Mouse (Mus musculus): ENCODE results near the gene Primpol.
A peak's percentile ranks its signal among the peaks of the same experiment; 100 is the strongest.

The Primpol gene

DNA sequence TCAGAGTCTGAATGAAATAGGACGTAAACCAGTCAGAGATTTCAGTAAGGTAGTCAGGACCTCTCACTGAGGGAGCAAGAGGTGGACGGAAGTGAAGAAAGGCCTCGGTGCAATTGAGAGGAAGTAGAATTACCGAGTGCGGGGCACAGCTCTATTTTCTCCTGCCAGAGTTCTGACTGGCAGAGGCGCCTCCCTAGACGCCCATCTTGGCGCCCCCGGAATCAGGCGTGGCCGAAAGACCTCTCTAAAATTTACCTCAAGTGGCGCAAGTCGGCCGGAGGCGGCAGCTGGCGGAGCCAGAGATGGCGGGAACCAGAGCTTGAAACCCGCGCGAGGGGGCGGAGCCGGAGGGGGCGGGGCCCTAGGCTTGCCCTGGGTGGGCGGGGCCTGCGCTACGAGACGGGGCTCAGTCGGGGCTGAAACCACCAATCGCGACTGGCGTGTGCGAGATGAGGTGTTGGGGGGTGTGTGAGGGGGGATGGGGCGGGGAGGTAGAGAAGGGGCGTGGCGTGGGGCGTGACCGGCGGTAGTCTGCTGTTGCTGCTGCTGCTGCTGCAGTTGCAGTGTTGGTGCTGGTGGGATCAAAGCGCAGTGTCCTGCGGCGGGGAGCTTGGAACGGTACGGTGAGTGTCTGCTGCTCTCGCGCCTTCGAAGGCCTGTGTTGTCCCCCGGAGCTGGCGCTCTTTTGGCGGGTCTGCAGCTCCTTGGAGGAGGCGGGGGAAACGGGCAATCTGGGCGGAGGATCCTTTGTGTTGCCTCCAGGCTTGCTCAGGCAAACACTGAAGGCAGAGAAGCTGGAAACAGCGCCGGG lies at the start of gene Primpol, which contains the start of gene Casp3:
Primpol (minus strand) TSS at position 334 of the 811 bp plus-strand sequence.
Casp3 (plus strand) TSS at position 413 of the 811 bp plus-strand sequence.
- DNase-seq = peak; percentile 93

DNA sequence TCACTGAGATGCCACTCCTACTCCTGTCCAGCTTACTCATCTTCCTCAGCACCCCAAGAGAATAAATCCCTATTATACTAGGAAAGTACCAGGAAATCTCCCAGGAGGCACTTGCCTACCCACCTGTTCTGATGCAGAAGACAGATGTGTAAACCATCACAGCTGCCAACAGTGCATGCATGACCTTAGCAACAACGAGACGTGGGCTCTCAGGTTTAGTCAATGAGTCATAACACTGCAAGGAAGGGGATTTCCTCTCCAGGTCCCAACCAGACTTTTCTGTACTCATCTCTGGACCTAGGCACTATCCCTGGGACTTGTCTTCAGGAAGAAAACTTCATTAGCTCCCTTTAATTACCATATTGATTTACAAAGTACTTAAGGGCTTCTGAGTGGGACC lies 38.9 kb upstream of the Primpol start:
- no peak for DNase-seq

DNA sequence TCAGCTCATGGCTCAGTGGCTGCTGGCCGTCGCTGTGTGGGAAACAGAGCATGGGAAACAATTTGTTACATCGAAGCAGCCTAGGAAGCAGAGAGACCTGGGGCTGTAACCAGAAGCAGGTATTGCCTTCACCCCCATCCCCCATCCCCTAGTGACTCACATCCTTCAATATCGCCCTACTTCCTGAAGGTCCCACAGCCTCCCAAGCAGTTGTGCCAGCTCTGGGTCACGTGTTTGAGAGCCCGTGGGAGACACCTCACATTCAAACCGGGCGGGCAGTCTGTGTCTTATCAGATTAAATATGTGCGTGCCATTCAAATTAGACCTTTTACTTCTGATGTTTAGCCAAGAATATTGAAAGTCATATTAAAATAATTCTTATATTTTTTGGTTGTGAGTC lies 34.9 kb upstream of the Primpol start:
- DNase-seq = no peak

DNA sequence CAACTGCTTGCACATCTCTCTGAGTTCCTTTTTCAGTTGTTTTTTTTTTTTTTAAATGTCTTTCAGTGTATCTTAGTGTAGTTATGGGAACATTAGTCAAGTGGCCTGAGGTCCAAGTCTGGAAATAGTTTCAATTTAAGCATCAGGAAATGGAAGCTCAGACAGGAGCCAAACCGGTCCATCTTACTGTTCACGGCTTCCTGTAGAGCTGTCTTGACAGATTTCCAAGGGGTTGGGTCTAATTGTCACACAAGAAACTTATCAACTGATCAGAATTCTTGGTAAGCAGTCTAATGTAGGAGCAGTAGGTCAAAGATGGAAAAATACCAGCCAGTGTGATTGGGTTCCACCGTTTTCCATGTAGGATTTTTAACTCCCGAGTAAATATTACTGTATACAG lies 31.4 kb upstream of the Primpol start:
- DNase-seq = no peak

DNA sequence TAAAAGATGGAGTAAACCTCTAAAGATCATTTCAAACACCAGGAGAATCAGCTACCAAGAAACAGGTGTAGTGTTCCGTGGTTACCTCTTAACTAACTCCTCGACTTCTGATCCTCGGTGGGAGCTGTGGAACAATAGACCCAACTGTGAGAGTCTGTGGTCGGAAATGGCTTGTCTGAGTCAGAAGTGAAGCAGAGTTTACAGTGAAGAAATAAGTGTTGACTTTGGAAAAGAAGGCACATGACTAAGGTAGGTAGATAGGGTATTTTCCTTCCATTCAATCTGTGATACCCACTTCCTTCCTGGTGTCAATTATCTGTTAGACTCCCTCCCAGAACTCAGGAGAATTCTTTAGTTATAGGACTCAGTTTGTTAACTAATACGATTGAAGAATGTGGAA lies 24.3 kb upstream of the Primpol start:
- no peak for DNase-seq

DNA sequence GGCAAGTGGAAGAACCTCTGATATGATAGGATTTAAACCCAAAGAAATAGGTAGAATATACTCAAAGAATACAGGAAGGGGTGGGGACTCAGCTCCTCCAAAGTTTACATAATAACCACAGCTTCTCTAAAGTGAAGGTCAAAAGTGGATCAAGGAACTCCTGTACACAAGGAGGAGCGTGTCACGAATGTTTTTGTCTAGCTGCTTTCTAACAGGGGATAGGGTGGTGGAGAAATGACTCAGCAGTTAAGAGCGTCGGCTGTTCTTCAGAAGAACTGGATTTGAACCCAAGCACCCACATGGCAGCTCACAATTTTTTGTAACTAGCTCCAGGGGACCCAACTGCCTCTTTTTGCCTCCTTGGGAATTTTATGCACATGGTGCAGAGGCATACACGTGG lies 22.8 kb upstream of the Primpol start:
- DNase-seq = no peak

DNA sequence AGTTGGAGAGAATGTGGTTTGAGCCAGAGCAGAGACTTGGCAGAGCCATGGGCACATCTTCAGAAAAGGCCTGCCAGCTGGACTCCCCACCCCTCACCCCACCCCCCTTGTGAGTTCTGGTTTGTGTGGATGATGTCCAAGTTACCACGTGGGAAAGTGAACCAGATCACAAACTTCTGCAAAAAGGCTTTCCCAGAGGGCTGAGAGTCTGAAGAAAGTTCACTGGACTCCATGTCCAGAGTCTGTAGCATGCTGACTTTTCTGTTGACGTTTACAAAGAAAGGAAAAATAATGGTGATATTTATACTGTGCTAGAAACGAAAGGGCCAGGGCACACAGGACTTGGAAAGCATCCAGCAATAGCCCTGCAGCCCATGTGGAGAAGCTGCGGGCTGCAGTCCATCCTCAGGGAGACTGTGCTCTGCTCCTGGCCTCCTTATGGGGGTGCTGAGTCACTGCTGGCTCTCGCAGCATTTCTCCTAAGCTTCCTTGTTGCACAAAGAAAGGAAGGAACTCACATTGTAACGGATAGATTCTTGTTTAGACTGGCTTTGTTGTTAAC lies 22.1 kb upstream of the Primpol start:
- DNase-seq = peak; percentile 22

DNA sequence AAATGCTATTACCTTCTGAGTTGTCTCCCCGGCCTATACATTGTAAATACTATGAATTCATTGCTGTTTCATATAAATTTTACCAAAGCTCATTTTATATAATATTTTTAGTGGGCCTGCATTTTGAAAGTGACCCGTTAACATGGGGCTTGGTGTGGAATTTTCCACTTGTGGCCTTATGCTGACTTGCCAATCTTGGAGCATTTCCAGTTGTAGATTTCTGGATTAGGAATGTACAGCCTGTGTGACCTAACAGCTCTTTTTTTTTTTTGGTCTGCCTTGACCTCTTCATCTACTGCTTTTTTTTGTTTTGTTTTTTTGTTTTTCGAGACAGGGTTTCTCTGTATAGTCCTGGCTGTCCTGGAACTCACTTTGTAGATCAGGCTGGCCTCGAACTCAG lies 13.9 kb upstream of the Primpol start:
- no peak for DNase-seq

DNA sequence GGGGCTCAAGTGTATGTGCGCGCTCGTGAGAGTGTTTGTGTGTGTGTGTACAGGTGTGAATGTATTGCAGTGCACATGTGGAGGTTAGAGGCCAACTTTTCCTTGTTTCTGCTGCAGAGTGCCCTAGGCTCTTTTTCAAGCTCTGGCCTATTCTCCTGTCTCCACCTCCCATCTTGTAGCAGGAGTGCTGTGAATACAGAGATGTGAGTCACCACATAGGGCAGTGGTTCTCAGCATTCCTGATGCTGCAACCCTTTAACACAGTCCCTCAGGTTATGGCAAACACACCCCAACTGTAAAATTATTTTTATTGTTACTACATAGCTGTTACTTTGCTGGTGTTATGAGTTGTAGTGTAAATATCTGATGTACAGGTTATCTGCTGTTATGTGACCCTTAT lies 13.4 kb upstream of the Primpol start:
- no peak for DNase-seq

DNA sequence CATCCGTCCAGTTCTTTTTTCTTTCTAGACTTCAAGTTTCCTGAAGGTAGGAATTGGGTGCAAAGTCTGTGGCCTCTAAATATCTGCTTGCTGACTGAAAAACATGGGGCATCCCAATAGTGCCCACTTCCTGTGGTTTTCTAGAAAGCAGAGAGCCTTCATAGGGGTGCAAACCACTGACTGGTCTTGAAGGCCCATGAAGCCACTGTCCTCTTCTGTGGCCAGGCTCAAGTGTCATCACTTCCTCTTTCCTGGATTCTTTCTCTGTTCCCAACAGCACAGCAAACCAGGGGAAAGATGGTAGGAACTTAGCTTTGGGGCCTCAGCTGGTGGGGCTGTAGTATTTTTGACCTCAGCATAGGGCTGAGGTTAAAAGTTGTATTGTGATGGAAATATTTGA lies 11.6 kb upstream of the Primpol start:
- DNase-seq = no peak

DNA sequence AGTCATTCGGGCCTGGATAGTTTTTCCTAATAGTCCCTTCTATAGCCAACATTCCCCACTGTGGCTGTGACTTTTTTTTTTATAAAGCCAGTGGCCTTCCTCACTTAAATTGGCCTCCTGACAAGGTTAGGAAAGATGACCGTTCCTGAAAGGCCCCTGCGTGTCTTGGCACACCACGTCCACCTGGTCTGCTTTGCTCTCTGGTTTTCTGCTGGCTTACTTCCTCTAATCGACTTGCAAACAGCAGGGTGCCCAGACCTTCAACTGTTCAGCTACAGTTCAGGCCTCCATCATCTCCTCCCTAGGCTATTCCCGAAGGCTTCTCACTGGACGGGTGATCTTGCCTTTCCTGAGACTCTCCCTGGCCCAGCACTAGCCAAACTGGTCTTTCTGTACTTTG lies 10.9 kb upstream of the Primpol start:
- no peak for DNase-seq

DNA sequence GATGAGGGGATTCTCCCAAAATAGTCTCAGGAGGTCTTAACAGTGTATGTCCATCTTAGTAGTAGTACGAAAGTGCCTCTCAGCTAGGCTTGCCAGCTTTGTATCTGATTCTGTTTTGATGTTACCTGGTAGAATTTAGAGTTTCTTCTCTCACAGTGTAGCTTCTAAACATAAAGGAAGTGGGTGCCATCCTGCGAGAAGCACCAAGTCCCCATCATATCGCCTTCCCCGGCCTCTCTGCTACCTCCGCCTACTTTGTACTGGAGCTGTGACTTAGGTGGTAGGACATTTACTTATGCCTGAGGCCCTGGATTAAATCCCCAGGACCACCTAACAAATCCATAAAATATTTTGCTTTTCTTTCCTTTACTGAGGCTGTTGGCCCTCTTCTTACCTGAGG lies 9.6 kb upstream of the Primpol start:
- no peak for DNase-seq

DNA sequence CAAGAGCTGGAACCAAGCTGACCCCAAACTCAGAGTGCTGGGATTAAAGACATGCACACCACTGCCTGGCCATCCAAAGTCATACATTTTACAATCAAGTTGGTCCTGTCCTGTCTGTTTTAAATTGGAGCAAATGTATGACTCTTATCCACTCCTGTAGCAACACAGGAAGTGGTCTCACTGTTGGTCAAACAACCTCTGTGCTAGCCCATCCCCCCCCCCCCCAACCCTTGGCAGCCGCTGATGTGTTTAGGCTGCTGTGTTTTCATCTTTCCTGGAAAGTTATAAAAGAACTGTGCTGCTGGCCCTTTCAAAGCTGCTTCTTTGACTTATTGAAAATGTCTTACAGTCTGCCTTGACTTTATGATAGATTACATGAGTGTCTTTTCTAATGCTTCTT lies 8.2 kb upstream of the Primpol start:
- DNase-seq = no peak

DNA sequence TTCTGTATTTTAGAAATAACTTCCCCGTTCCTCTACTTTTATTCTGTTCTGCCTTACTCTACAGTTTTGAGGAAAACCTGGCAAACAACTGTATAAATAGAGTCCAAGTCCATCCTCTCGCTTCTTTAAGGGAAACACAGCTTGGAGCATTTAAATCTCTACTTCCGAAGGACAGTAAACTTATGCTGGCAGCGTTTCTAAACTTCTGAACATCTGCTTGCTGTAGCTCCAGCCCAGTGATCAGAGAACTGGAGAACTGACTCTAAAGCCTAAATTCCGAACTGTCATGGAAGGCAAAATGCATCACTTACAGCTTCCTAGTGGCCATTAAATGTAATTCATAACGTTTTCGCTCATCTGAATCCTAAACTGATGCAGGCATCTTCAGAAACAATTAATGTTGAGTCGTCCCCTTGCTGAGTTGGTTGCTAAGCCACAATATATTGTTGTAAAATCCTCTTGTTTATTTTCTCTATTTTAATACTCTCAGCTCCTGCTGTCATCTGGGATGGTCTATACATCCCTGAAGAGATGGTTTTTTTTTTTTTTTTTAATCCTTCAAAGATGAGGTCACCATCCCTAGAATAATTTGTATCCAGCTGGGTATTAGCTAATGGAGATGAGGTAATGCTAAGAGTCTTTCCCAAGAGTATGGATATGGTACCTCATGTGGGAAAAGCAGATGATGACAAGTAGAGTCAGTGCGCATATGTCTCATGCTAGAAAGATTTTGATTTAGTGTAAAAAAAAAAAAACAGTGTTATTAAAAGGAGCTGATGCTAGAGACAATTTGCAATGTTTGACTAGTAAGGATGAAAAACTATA lies 5.6 kb upstream of the Primpol start:
- no peak for DNase-seq

DNA sequence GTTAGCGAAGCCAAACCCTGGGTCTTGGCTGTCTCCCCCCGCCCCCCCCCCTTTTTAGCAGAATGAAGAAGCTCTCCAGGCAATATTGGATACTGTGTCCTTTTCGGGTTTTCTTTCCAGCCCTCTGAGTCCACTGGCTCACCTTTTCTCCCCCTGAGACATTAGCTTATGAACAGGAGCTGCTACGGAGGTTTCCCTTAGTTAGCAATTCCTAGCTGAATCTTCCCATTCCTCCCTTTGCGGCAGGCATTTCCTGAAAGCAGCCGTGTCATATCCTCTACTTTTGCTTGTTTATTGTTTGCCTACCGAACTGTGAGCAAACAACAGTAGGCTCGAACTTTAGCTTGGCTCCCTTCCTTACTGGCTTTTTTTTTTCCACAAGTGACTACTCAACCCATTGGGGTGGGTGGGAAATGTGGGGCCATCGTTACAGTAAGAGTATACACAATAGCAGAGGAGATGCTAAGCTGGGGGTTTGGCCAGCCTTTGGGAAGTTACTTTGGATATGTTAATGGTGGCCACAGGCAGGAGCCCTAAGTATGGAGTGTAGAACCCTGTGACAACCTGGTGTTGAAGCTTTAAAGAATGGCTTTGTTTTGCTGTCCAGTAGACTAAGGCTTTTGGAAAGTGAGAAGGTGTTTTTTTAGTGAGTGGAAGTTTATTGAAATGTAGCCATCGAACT lies 1.8 kb upstream of the Primpol start:
- no peak for DNase-seq

DNA sequence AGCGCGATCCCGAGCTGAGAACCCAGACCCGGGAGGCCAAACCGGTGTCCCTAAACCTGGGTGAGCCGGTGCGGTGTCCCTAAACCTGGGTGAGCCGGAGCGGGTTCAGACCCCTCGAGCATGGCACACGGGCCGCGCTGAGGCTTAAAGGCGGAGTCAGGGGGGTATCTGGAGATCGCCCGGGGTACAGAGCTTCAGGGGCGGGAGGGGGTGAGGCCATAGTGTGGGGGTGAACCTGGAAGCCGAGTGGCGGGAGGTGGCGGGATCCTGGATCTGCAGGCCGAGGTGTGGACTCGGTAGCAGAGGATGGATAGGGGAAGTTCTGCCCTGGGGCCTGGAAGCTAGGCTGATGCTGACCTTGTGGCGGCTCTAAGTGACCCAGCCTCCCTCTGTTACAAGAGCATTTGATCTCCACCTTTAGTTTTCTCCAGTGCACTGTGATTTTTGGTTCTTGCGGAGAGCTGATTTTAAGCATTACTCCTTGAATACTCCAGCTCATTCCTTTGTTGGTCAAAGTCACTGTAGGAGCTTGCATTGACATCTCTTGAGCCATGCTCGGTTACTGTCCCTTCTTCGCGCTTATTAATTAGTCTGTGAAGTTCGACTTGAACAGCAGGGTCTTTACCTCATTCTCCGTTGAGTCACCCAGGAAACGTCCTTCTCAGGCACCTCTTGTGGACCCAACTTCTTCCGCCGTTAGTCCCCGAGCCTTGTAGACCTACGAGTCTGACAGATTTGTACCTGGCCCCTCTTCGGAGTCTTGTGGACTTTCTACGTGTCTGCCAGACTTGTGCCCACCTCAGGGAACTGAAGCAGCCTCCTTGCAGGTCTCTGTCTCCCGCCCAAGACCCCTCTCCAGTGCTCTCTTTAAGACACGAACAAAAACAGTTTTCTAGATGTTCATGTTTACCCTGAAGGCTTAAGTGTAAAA lies 943 bp upstream of the Primpol start:
- DNase-seq = no peak

DNA sequence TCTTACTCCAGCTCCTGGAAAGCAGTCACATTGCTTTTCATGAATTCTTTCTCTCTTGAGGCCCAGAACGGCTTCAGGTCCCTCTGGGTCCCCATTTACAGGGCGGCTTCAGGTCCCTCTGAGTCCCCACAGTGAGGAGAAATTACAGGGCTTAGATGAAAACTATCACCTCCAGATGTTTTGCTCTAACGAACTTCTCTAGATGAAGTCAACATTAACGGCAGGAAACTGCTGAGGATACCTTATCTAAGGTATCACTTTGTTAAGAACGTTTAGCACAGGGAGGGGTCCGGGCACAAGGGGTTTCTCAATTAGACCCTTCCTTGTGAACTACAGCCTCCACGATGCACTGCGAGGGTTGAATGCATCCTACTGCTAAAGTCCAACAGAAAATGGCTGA lies 1.1 kb downstream of the Primpol start:
- no peak for DNase-seq

DNA sequence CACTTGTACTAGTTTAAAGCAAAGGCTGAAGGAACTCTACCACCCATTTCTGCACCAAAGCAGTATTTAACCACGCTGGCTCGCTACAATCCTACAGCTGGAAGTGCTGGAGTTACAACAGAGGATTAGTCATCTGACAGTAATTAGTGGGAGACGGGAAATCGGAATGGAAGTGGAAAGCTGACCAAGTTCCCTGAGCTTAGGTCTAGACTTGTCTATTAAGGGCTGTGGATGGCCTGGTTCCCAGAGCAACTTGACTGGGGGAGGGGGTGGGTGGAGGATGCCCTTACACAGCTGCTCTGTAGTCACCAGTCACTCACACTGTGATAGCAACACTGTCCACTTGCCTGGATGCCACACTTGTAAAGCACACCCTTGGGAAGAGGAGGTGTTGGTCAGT lies 3.6 kb downstream of the Primpol start:
- DNase-seq = no peak

DNA sequence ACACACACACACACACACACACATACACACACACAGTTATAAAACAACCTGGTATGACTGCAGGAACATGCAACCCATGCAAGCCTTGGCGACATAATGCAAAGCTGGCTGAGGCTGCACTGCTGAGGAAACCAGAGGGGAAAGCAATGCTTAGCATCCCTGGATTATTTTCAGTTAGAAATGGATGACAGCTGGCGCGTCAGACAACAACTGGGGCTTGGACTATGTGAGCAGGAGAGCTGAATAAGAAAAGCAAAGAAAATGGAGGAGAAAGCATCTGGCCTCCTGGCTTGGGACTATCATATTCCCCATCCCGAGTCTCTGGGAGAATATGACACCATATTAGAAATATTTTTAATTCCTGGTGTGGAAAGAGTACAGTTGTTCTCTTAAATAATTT lies 4.1 kb downstream of the Primpol start:
- DNase-seq = peak; percentile 8

DNA sequence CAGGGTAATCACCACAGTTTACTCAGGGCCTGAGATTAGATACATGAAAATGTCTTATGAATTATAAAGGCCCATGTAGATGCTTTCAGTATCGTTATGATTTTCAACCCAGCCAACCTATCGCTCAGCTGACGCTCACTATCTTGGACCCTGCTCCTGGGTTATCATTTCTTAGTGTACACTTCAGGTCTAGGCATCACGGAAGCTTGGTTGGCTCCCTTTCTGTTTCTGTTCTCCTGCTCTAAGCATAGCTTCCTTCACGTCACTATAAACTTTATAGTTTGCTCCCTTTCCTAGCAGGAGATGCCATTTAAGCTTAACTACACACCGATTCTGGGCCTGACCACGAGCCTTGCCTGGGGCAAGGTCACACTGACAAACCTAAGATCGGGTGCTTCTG lies 5.5 kb downstream of the Primpol start:
- no peak for DNase-seq

DNA sequence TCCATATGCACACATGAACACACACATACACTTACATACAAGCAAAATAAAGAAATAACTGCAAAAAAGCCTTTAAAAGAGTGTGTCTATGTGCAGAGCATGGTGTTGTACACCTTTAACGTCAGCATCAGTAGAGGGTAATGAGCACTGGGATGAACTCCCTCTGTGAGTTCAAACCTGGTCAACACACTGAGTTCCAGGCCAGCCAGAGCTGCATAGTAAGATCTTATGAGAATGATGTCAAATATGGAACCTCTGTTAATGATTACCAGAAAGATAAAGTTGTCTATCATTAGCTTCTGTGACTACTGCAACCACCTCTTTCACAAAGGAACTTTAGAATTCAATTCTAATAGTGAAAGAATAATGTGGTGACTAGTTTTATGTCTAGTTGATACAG lies 10.1 kb downstream of the Primpol start:
- no peak for DNase-seq

DNA sequence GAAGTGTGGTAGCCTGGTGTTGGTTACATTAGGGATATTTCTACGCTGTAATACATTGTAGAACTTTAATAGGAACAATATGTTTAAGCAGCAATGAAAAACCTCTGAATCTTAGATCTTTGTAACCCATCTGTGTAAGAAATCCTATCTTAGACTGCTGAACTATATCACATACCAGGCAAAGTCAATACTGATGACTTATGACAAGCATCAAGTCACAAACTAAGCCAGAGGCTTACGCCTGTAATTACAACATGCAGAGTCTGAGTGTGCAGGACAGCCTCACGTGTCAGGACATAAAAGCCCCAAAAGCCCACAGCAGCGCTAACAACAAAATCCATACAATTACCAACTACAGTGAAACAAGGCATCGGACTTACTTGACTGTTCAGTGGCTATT lies 13.4 kb downstream of the Primpol start:
- no peak for DNase-seq

Data from right cerebral cortex, postnatal 14 days (tissue).